Mouse (Mus musculus): ENCODE measurements around the gene Lpp. TPM values are rescaled to one million over a fixed set of nuclear protein-coding genes. Genes with fewer than 3 reads are reported as not detected.
A peak's percentile ranks its signal among the peaks of the same experiment; 100 is the strongest.

The Lpp gene
- total and polyA plus RNA-seq, 2 experiments from 2014 or later = 8.4 to 13.1 TPM

GRCm38 (mm10) chr16:24607896-24608457 lies 214.7 kb downstream of the Lpp start:
- H3K27me3 ChIP-seq (ENCODE audit: insufficient read depth, low read length) = no peaks in the 10 kb centered on the region
- no peak overlapping the region for H3K4me3 ChIP-seq (ENCODE audit: low read length)
- H3K9ac ChIP-seq (replicated peaks; ENCODE audit: low read length) = no peak overlapping the region
- WGBS = 70% methylated on average over 8 of the region's 8 CpGs
- DNase-seq (ENCODE audit: low spot score) (no peak), ATAC-seq (no peak)
- H3K36me3 ChIP-seq (ENCODE audit: insufficient read depth, low read length) = no peaks in the 10 kb centered on the region
- H3K27ac ChIP-seq = no peak overlapping the region
- H3K9me3 ChIP-seq (ENCODE audit: low read length) = no peaks in the 10 kb centered on the region
- no peak overlapping the region for H3K4me2 ChIP-seq (ENCODE audit: low read depth, low read length)
- TF ChIP-seq CTCF (IDR thresholded peaks at IDR 0.05; ENCODE audit: low read depth) = no peak
- H3K4me1 ChIP-seq (ENCODE audit: insufficient read depth, low read length) = peaks cover 6% of the 10 kb centered on the region; the same call in 1 of the 2 replicates

- WGBS = 90% methylated on average over 6 of the region's 6 CpGs
- no peak for TF ChIP-seq CTCF (IDR thresholded peaks at IDR 0.05; ENCODE audit: low read depth)
- H3K9ac ChIP-seq (replicated peaks; ENCODE audit: low read length) = no peak overlapping the region
- H3K4me2 ChIP-seq (ENCODE audit: low read depth, low read length) = no peak overlapping the region
- no peak overlapping the region for H3K27ac ChIP-seq
- no peaks in the 10 kb centered on the region for H3K9me3 ChIP-seq (ENCODE audit: low read length)
- ATAC-seq (no peak), DNase-seq (ENCODE audit: low spot score) (no peak)
- no peaks in the 10 kb centered on the region for H3K4me1 ChIP-seq (ENCODE audit: insufficient read depth, low read length)
- no peaks in the 10 kb centered on the region for H3K36me3 ChIP-seq (ENCODE audit: insufficient read depth, low read length)
- no peak overlapping the region for H3K4me3 ChIP-seq (ENCODE audit: low read length)
- H3K27me3 ChIP-seq (ENCODE audit: insufficient read depth, low read length) = no peaks in the 10 kb centered on the region
These were observed 226.2 kb downstream of the Lpp start for GRCm38 (mm10) chr16:24619458-24619857.

GRCm38 (mm10) chr16:24620021-24620420 lies 226.7 kb downstream of the Lpp start:
- Histone ChIP-seq H3K27me3 (ENCODE audit: insufficient read depth, low read length) (no peaks in the 10 kb centered on the region), H3K4me1 (ENCODE audit: insufficient read depth, low read length) (no peaks in the 10 kb centered on the region), H3K9me3 (ENCODE audit: low read length) (no peaks in the 10 kb centered on the region), H3K9ac (replicated peaks; ENCODE audit: low read length) (no peak overlapping the region), H3K4me2 (ENCODE audit: low read depth, low read length) (no peak overlapping the region), H3K4me3 (ENCODE audit: low read length) (no peak overlapping the region), H3K36me3 (ENCODE audit: insufficient read depth, low read length) (no peaks in the 10 kb centered on the region), H3K27ac (no peak overlapping the region)
- TF ChIP-seq CTCF (IDR thresholded peaks at IDR 0.05; ENCODE audit: low read depth) = no peak
- ATAC-seq = no peak
- WGBS = 91% methylated on average over 3 of the region's 3 CpGs
- DNase-seq (ENCODE audit: low spot score) = no peak

- no peaks in the 10 kb centered on the region for H3K9me3 ChIP-seq (ENCODE audit: low read length)
- no peak for ATAC-seq
- 61% methylated on average over 3 of the region's 3 CpGs for WGBS
These were observed 229.2 kb downstream of the Lpp start for GRCm38 (mm10) chr16:24622226-24623194.

GRCm38 (mm10) chr16:24624335-24624734 lies 231.0 kb downstream of the Lpp start:
- WGBS = 32% methylated on average over 5 of the region's 5 CpGs
- no peak overlapping the region for H3K9ac ChIP-seq (replicated peaks; ENCODE audit: low read length)
- no peak overlapping the region for H3K4me3 ChIP-seq (ENCODE audit: low read length)
- H3K9me3 ChIP-seq (ENCODE audit: low read length) = no peaks in the 10 kb centered on the region
- no peak for TF ChIP-seq CTCF (IDR thresholded peaks at IDR 0.05; ENCODE audit: low read depth)
- H3K27me3 ChIP-seq (ENCODE audit: insufficient read depth, low read length) = no peaks in the 10 kb centered on the region
- H3K4me1 ChIP-seq (ENCODE audit: insufficient read depth, low read length) = no peaks in the 10 kb centered on the region
- peak; percentile 29 for DNase-seq (ENCODE audit: low spot score)
- ATAC-seq = peak; percentile 56
- H3K36me3 ChIP-seq (ENCODE audit: insufficient read depth, low read length) = no peaks in the 10 kb centered on the region
- no peak overlapping the region for H3K27ac ChIP-seq
- H3K4me2 ChIP-seq (ENCODE audit: low read depth, low read length) = no peak overlapping the region

More at GRCm38 (mm10) chr16:24622226-24623194, 229.2 kb downstream of the Lpp start:
- no peak for TF ChIP-seq CTCF (IDR thresholded peaks at IDR 0.05; ENCODE audit: low read depth)
- no peak overlapping the region for H3K9ac ChIP-seq (replicated peaks; ENCODE audit: low read length)
- H3K4me2 ChIP-seq (ENCODE audit: low read depth, low read length) = no peak overlapping the region
- no peaks in the 10 kb centered on the region for H3K27me3 ChIP-seq (ENCODE audit: insufficient read depth, low read length)
- H3K27ac ChIP-seq = no peak overlapping the region
- H3K4me3 ChIP-seq (ENCODE audit: low read length) = no peak overlapping the region
- no peaks in the 10 kb centered on the region for H3K36me3 ChIP-seq (ENCODE audit: insufficient read depth, low read length)
- H3K4me1 ChIP-seq (ENCODE audit: insufficient read depth, low read length) = no peaks in the 10 kb centered on the region
- DNase-seq (ENCODE audit: low spot score) = no peak

- no peak for TF ChIP-seq CTCF (IDR thresholded peaks at IDR 0.05; ENCODE audit: low read depth)
- no peak for DNase-seq (ENCODE audit: low spot score)
- 92% methylated on average over 5 of the region's 5 CpGs for WGBS
These were observed 232.3 kb downstream of the Lpp start for GRCm38 (mm10) chr16:24625576-24625975.

More at GRCm38 (mm10) chr16:24625576-24625975, 232.3 kb downstream of the Lpp start:
- Histone ChIP-seq H3K9me3 (ENCODE audit: low read length) (no peaks in the 10 kb centered on the region), H3K9ac (replicated peaks; ENCODE audit: low read length) (no peak overlapping the region), H3K36me3 (ENCODE audit: insufficient read depth, low read length) (no peaks in the 10 kb centered on the region), H3K4me1 (ENCODE audit: insufficient read depth, low read length) (no peaks in the 10 kb centered on the region), H3K4me3 (ENCODE audit: low read length) (no peak overlapping the region), H3K27ac (no peak overlapping the region), H3K27me3 (ENCODE audit: insufficient read depth, low read length) (no peaks in the 10 kb centered on the region), H3K4me2 (ENCODE audit: low read depth, low read length) (no peak overlapping the region)
- no peak for ATAC-seq

Data from hindbrain, postnatal 0 days (tissue).